Mouse (Mus musculus) olfactory bulb, adult 2 months (tissue): Measurements from ENCODE around the gene Gm45785.

Experiments
- CTCF ChIP-seq: fragments of 200-500 bp; IDR thresholded peaks from 2 replicates; pipeline ENCODE4 v1.5.1; 2012; ENCODE audit warnings: low read depth, mild to moderate bottlenecking, low read length, moderate library complexity; ENCODE audit not compliant: insufficient read depth
- POLR2A ChIP-seq: fragments of 200-500 bp; IDR thresholded peaks from 2 replicates; pipeline ENCODE4 v1.6.1; 2012; ENCODE audit warnings: mild to moderate bottlenecking, low read depth, low read length, moderate library complexity; ENCODE audit not compliant: insufficient read depth

DNA sequence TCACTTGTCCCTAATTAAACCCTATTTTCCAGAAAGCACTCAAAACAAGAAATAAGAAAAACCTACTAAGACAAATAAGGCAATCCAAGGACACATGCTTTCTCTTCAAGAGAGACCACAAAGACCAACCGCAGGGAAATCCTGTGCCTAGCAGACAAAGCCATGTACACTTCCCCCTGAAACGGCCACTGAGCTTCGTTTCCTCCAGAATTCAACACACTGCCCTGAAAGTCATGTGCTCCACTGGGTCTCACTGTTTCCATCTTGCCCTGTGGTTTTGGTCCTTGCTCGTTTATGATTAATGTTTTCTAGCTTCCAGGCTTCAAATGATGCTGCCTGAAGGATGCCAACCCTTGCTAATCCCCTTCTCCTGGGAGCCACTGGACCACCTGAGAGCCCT lies 18.1 kb upstream of the Gm45785 start:
- TF ChIP-seq CTCF: no peak
- no peak for TF ChIP-seq POLR2A
